25 mouse cellular contexts compared by ENCODE assay signal in the genomic region with DNA sequence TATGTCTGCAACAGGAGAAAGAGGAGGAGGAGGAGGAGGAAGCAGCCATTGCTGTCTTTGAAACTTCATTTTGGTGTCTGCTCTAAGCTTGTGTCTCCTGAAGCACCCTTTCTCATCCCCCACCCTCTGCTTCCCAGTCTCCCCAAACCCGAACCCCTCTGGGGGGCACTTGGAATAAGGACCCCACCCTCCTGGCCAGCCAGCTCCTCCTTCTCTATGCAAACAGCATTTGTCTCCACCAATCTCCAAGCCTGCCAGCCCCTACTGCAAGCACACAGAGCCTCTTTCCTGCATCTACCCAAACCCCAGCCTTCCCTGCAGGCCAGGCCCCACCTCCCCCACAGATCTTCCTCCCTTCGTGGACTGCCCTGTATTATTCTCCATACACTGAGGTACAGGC. TPM values are rescaled to one million over a fixed set of nuclear protein-coding genes. Genes with fewer than 3 reads are reported as not detected.
DNase-seq lines count a peak whose midpoint lies in the region; ATAC-seq and TF ChIP-seq lines count a peak whose summit lies in the region.
"Had no signal": no experiment of that assay in that cellular context is flagged by ENCODE, and none has a peak within 500 bp of the region (broad histone marks: within the 10 kb centered on the region; RNA-seq: fewer than 3 reads in every experiment).

No protein-coding gene starts in this region.

- H3K9me3 ChIP-seq in hindbrain, embryonic 10.5 days = no peaks in the 10 kb centered on the region
- no peaks in the 10 kb centered on the region for H3K9me3 ChIP-seq in hindbrain, embryonic 16.5 days (ENCODE audit: control insufficient read depth, low read length)
- no peaks in the 10 kb centered on the region for H3K9me3 ChIP-seq in kidney, embryonic 14.5 days (ENCODE audit: control insufficient read depth, low read length)
- H3K9me3 ChIP-seq in midbrain, embryonic 11.5 days (ENCODE audit: control insufficient read depth, low read length) = no peaks in the 10 kb centered on the region
- H3K9me3 ChIP-seq in midbrain, postnatal 0 days (ENCODE audit: low read length) = no peaks in the 10 kb centered on the region
- H3K9me3 ChIP-seq: embryonic facial prominence, embryonic 10.5 days; embryonic facial prominence, embryonic 13.5 days; forebrain, embryonic 12.5 days; forebrain, embryonic 15.5 days; heart, embryonic 10.5 days; heart, embryonic 15.5 days; hindbrain, embryonic 12.5 days had no signal

- no peaks in the 10 kb centered on the region for H3K27me3 ChIP-seq in hindbrain, embryonic 10.5 days (ENCODE audit: insufficient read depth, poor library complexity, severe bottlenecking)
- H3K27me3 ChIP-seq in hindbrain, embryonic 16.5 days (replicated peaks; ENCODE audit: control insufficient read depth, insufficient read depth, low read length) = no peaks in the 10 kb centered on the region
- H3K27me3 ChIP-seq in kidney, embryonic 14.5 days (ENCODE audit: control insufficient read depth, insufficient read depth, low read length) = no peaks in the 10 kb centered on the region
- no peaks in the 10 kb centered on the region for H3K27me3 ChIP-seq in midbrain, embryonic 11.5 days (ENCODE audit: control insufficient read depth, insufficient read depth, low read length)
- H3K27me3 ChIP-seq in midbrain, postnatal 0 days (ENCODE audit: insufficient read depth, low read length) = no peaks in the 10 kb centered on the region
- H3K27me3 ChIP-seq: embryonic facial prominence, embryonic 13.5 days; forebrain, embryonic 12.5 days; forebrain, embryonic 15.5 days; heart, embryonic 15.5 days; hindbrain, embryonic 12.5 days had no signal

- WGBS in hindbrain, embryonic 10.5 days = 56% methylated on average over 2 of the region's 2 CpGs
- 51% methylated on average over 2 of the region's 2 CpGs for WGBS in hindbrain, embryonic 16.5 days
- 42% methylated on average over 2 of the region's 2 CpGs for WGBS in kidney, embryonic 14.5 days
- 45% methylated on average over 2 of the region's 2 CpGs for WGBS in midbrain, embryonic 11.5 days
- WGBS in midbrain, postnatal 0 days = 62% methylated on average over 2 of the region's 2 CpGs

- no peak overlapping the region for H3K9ac ChIP-seq in hindbrain, embryonic 16.5 days (ENCODE audit: low read depth, low read length)
- no peak overlapping the region for H3K9ac ChIP-seq in kidney, embryonic 14.5 days (ENCODE audit: low read depth, low read length)
- peak overlapping the region; percentile 33; the same call in 1 of the 2 replicates for H3K9ac ChIP-seq in midbrain, embryonic 11.5 days (ENCODE audit: low read length)
- no peak overlapping the region for H3K9ac ChIP-seq in midbrain, postnatal 0 days (replicated peaks; ENCODE audit: low read length, poor library complexity, severe bottlenecking)
- H3K9ac ChIP-seq: embryonic facial prominence, embryonic 13.5 days; forebrain, embryonic 12.5 days; forebrain, embryonic 15.5 days; heart, embryonic 15.5 days; hindbrain, embryonic 12.5 days had no signal

- ATAC-seq in hindbrain, embryonic 16.5 days = no peak
- ATAC-seq in kidney, embryonic 14.5 days (ENCODE audit: low FRiP score, low TSS enrichment) = no peak
- no peak for ATAC-seq in midbrain, embryonic 11.5 days (ENCODE audit: low FRiP score)
- ATAC-seq in midbrain, postnatal 0 days (ENCODE audit: low FRiP score) = no peak
- ATAC-seq: CD4-positive, CD25-positive, alpha-beta regulatory T cell, adult 4 months; forebrain, embryonic 15.5 days had no signal

- H3K4me3 ChIP-seq in hindbrain, embryonic 10.5 days = no peak overlapping the region
- no peak overlapping the region for H3K4me3 ChIP-seq in hindbrain, embryonic 16.5 days (ENCODE audit: low read length)
- H3K4me3 ChIP-seq in kidney, embryonic 14.5 days (ENCODE audit: low read length) = no peak overlapping the region
- H3K4me3 ChIP-seq in midbrain, embryonic 11.5 days (ENCODE audit: low read depth, low read length) = no peak overlapping the region
- H3K4me3 ChIP-seq in midbrain, postnatal 0 days (ENCODE audit: low read depth, low read length) = no peak overlapping the region
- H3K4me3 ChIP-seq: embryonic facial prominence, embryonic 10.5 days; embryonic facial prominence, embryonic 13.5 days; erythroblast, embryonic 14.5 days; forebrain, embryonic 12.5 days; forebrain, embryonic 15.5 days; heart, adult 2 months; heart, embryonic 10.5 days; heart, embryonic 15.5 days; hindbrain, embryonic 12.5 days had no signal

- H3K36me3 ChIP-seq in hindbrain, embryonic 10.5 days = no peaks in the 10 kb centered on the region
- no peaks in the 10 kb centered on the region for H3K36me3 ChIP-seq in hindbrain, embryonic 16.5 days (ENCODE audit: control insufficient read depth, insufficient read depth, low read length)
- no peaks in the 10 kb centered on the region for H3K36me3 ChIP-seq in kidney, embryonic 14.5 days (ENCODE audit: control insufficient read depth, insufficient read depth, low read length)
- no peaks in the 10 kb centered on the region for H3K36me3 ChIP-seq in midbrain, embryonic 11.5 days (ENCODE audit: control insufficient read depth, insufficient read depth, low read length)
- no peaks in the 10 kb centered on the region for H3K36me3 ChIP-seq in midbrain, postnatal 0 days (ENCODE audit: insufficient read depth, low read length)
- H3K36me3 ChIP-seq: embryonic facial prominence, embryonic 13.5 days; forebrain, embryonic 12.5 days; forebrain, embryonic 15.5 days; heart, embryonic 15.5 days; hindbrain, embryonic 12.5 days had no signal

- peaks cover 88% of the 10 kb centered on the region for H3K4me1 ChIP-seq in hindbrain, embryonic 10.5 days (replicated peaks)
- H3K4me1 ChIP-seq in hindbrain, embryonic 16.5 days (ENCODE audit: control insufficient read depth, insufficient read depth, low read depth, low read length) = peaks cover 10% of the 10 kb centered on the region
- H3K4me1 ChIP-seq in kidney, embryonic 14.5 days (ENCODE audit: control insufficient read depth, insufficient read depth, low read length) = peaks cover 33% of the 10 kb centered on the region
- H3K4me1 ChIP-seq in midbrain, embryonic 11.5 days (ENCODE audit: control insufficient read depth, insufficient read depth, low read length) = peaks cover 6% of the 10 kb centered on the region
- peaks cover 3% of the 10 kb centered on the region; the same call in 1 of the 2 replicates for H3K4me1 ChIP-seq in midbrain, postnatal 0 days (ENCODE audit: insufficient read depth, low read length)

- TF ChIP-seq CTCF in midbrain, postnatal 0 days (IDR thresholded peaks at IDR 0.05) = no peak

- peak overlapping the region; percentile 73 for H3K27ac ChIP-seq in hindbrain, embryonic 10.5 days
- H3K27ac ChIP-seq in hindbrain, embryonic 16.5 days (ENCODE audit: low read depth, low read length) = no peak overlapping the region
- H3K27ac ChIP-seq in kidney, embryonic 14.5 days (ENCODE audit: low read depth, low read length) = no peak overlapping the region
- no peak overlapping the region for H3K27ac ChIP-seq in midbrain, embryonic 11.5 days (ENCODE audit: low read depth, low read length)
- H3K27ac ChIP-seq in midbrain, postnatal 0 days (ENCODE audit: low read depth, low read length) = no peak overlapping the region
- H3K27ac ChIP-seq: embryonic facial prominence, embryonic 10.5 days; embryonic facial prominence, embryonic 13.5 days; forebrain, embryonic 12.5 days; forebrain, embryonic 15.5 days; heart, adult 2 months; heart, embryonic 10.5 days; heart, embryonic 15.5 days; hindbrain, embryonic 12.5 days had no signal

- no peak for DNase-seq in hindbrain, embryonic 10.5 days (ENCODE audit: low spot score)
- DNase-seq in kidney, postnatal 25 days = peak; percentile 1 to 27
- no peak for DNase-seq in midbrain, embryonic 11.5 days (ENCODE audit: low spot score, missing footprints)
- no peak for DNase-seq in midbrain, postnatal 0 days (ENCODE audit: low spot score)
- DNase-seq: adrenal gland, adult 2 months; adrenal gland, postnatal 25 days; cerebellum, adult 11-12 months; cerebellum, adult 8-10 months; cerebellum, postnatal 36 days; embryo, embryonic 11 days; gastrocnemius, postnatal 25 days; heart, adult 2 months; heart, postnatal 10 days; heart, postnatal 4 days had no signal

- H3K4me2 ChIP-seq in hindbrain, embryonic 16.5 days (ENCODE audit: low read length) = no peak overlapping the region
- no peak overlapping the region for H3K4me2 ChIP-seq in kidney, embryonic 14.5 days (replicated peaks; ENCODE audit: low read depth, low read length)
- no peak overlapping the region for H3K4me2 ChIP-seq in midbrain, embryonic 11.5 days
- H3K4me2 ChIP-seq in midbrain, postnatal 0 days (ENCODE audit: low read depth, low read length, poor library complexity, severe bottlenecking) = no peak overlapping the region
- H3K4me2 ChIP-seq: embryonic facial prominence, embryonic 13.5 days; forebrain, embryonic 12.5 days; forebrain, embryonic 15.5 days; heart, embryonic 15.5 days; hindbrain, embryonic 12.5 days had no signal

RNA-seq across cellular contexts. Expression of a gene that starts 12.0 kb away (rescaled TPM):
- polyA plus RNA-seq in hindbrain, embryonic 10.5 days (2016; fragmentation: Nextera tagmentation; extraction: Ambion mirVana) = 65.7 and 67.8 TPM in 2 replicates
- polyA plus RNA-seq in hindbrain, embryonic 16.5 days (2015; fragmentation: Nextera tagmentation; extraction: Ambion mirVana) = 62.6 and 66.8 TPM in 2 replicates
- 96.6 and 100 TPM in 2 replicates for polyA plus RNA-seq in kidney, embryonic 14.5 days (2014; fragmentation: Nextera tagmentation; extraction: Ambion mirVana)
- 32.7 and 44.1 TPM in 2 replicates for polyA plus RNA-seq in midbrain, embryonic 11.5 days (2014; fragmentation: Nextera tagmentation; extraction: Ambion mirVana)
- total RNA-seq in midbrain, postnatal 0 days (2014; rRNA removed) = 143 and 160 TPM in 2 replicates
- polyA plus RNA-seq in midbrain, postnatal 0 days (2015; fragmentation: Nextera tagmentation; extraction: Ambion mirVana) = 50.9 and 58.8 TPM in 2 replicates

Comparison
In these comparisons a context has a peak if more than half of its experiments do, and no peak if none do; other contexts are left out.
1. DNase-seq: peak in kidney, postnatal 25 days (2 of 2); none in hindbrain, embryonic 10.5 days (single experiment), midbrain, embryonic 11.5 days (single experiment) and midbrain, postnatal 0 days (single experiment).